Mouse (Mus musculus): ENCODE measurements around the gene Apoc1. TPM values are rescaled to one million over a fixed set of nuclear protein-coding genes. Genes with fewer than 3 reads are reported as not detected.
A peak's percentile ranks its signal among the peaks of the same experiment; 100 is the strongest.

Gene Apoc1
- total and polyA plus RNA-seq, 3 experiments = 0.35 TPM; not detected in 2

GRCm38 (mm10) chr7:19701069-19701761, 8.8 kb upstream of the Apoc1 start:
- TF ChIP-seq MAX (IDR thresholded peaks at IDR 0.05; ENCODE audit: low read length) (no peak), MEF2A (IDR thresholded peaks at IDR 0.05; ENCODE audit: extremely low read depth, insufficient replicate concordance, low read depth, low read length, poor library complexity, severe bottlenecking) (no peak), ZNF384 (IDR thresholded peaks at IDR 0.05; ENCODE audit: low read depth, low read length) (peak; percentile 43; the same call in 1 of the 2 replicates), NELFE (IDR thresholded peaks at IDR 0.05; ENCODE audit: low read depth, low read length) (no peak), RAD21 (IDR thresholded peaks at IDR 0.05; ENCODE audit: low read depth, low read length) (peak; percentile 34), MYB (IDR thresholded peaks at IDR 0.05; ENCODE audit: low read depth, low read length) (no peak), CTCF (IDR thresholded peaks at IDR 0.05 in 2 of 3, conservative IDR thresholded peaks at IDR 0.05 in 1 of 3; ENCODE audit: control insufficient read depth in 1 of 3, insufficient read depth in 1 of 3, low read depth in 2 of 3, low read length in 3 of 3, poor library complexity in 1 of 3, severe bottlenecking in 1 of 3) (peak; percentile 35 to 80 (median 62); a peak in 5 of 6 replicates), SMC3 (IDR thresholded peaks at IDR 0.05; ENCODE audit: low read depth, low read length) (peak; percentile 55), GABPA (IDR thresholded peaks at IDR 0.05; ENCODE audit: low read depth, low read length) (no peak), POLR2AphosphoS2 (IDR thresholded peaks at IDR 0.05; ENCODE audit: low read length) (no peak), MYC (IDR thresholded peaks at IDR 0.05; ENCODE audit: low read depth, low read length) (no peak), ZC3H11A (IDR thresholded peaks at IDR 0.05; ENCODE audit: low read depth, low read length) (peak; percentile 40), TAL1 (IDR thresholded peaks at IDR 0.05; ENCODE audit: low read length) (no peak)
- DNase-seq (ENCODE audit: low read depth, low spot score) = peak; percentile 62

DNA sequence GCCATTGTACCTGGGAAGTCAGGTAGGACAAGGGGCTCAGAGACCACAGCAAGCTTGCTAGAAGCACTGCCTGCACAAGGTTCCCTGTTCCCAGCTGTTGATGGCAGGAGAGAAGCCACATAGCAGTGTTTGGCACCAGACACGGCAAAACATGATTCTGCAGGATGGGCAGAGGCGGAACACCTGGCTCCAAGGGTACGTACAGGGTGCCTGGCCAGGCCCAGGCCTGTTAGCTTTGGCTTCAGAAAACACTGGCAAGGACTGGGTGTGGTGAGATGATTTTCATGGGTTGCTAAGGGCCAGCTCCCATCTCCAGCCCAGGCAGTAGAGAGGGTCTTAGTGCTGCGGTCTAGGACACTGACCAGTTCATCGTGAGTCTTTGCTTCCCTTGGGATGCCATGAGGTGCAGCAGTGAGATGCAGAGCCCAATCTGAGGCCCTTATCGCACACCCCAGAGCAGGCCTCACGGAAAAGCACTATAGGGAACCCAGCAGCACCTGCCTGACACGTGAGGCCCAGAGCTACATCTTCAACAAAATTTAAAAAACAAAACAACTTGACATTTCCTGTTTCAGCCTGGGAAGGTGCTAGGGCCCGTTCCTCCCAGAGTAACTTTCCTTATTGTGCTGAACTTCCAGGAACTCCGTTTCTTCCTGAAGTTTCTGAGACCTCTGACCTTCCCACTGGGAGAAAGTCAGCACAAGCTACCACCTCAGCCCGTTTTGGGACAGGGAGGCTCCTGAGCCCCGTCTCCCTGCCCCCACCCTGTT, 8.0 kb upstream of the Apoc1 start:
- Histone ChIP-seq H3K4me1 (ENCODE audit: control insufficient read depth in 1 of 2, insufficient read depth in 2 of 2, low read length in 2 of 2) (peaks cover 3 to 38% of the 10 kb centered on the region in 2 experiments), H3K36me3 (ENCODE audit: control insufficient read depth in 1 of 2, insufficient read depth in 2 of 2, low read length in 2 of 2) (peaks cover 3 to 32% of the 10 kb centered on the region in 2 experiments; a peak in 3 of 4 replicates), H3K79me2 (ENCODE audit: control insufficient read depth, insufficient read depth, low read length, poor library complexity) (no peaks in the 10 kb centered on the region), H3K4me3 (ENCODE audit: control insufficient read depth in 1 of 2, insufficient read depth in 1 of 2, low read depth in 2 of 2, low read length in 2 of 2) (no peak overlapping the region), H3K27me3 (ENCODE audit: control insufficient read depth in 1 of 2, insufficient read depth in 2 of 2, low read length in 2 of 2) (no peaks in the 10 kb centered on the region), H3K9me3 (replicated peaks; ENCODE audit: insufficient read depth, low read length) (no peaks in the 10 kb centered on the region), H3K27ac (ENCODE audit: control insufficient read depth, low read depth, low read length) (peak overlapping the region; percentile 13; the same call in 1 of the 2 replicates), H3K9ac (ENCODE audit: control insufficient read depth, low read depth, low read length, poor library complexity, severe bottlenecking) (peak overlapping the region; percentile 8; the same call in 1 of the 2 replicates)
- no peak for DNase-seq (ENCODE audit: low read depth, low spot score)
- TF ChIP-seq EP300 (IDR thresholded peaks at IDR 0.05; ENCODE audit: low read depth in 1 of 2, low read length in 2 of 2) = no peak
- 0 out of 2 replicates have a peak, but pooled peaks have one; percentile 7 for TF ChIP-seq SIN3A (IDR thresholded peaks at IDR 0.05; ENCODE audit: low read length)
- no peak for TF ChIP-seq MYB (IDR thresholded peaks at IDR 0.05; ENCODE audit: low read depth, low read length)
- 0 out of 2 replicates have a peak, but pooled peaks have one; percentile 1 for TF ChIP-seq MAZ (IDR thresholded peaks at IDR 0.05; ENCODE audit: low read depth, low read length)

More at GRCm38 (mm10) chr7:19701069-19701761, 8.8 kb upstream of the Apoc1 start:
- Histone ChIP-seq H3K27ac (ENCODE audit: control insufficient read depth, low read depth, low read length) (no peak overlapping the region), H3K9ac (ENCODE audit: control insufficient read depth, low read depth, low read length, poor library complexity, severe bottlenecking) (peak overlapping the region; percentile 8; the same call in 1 of the 2 replicates), H3K27me3 (ENCODE audit: control insufficient read depth in 1 of 2, insufficient read depth in 2 of 2, low read length in 2 of 2) (no peaks in the 10 kb centered on the region), H3K4me3 (ENCODE audit: control insufficient read depth in 1 of 2, insufficient read depth in 1 of 2, low read depth in 2 of 2, low read length in 2 of 2) (no peak overlapping the region), H3K36me3 (ENCODE audit: control insufficient read depth in 1 of 2, insufficient read depth in 2 of 2, low read length in 2 of 2) (peaks cover 3 to 24% of the 10 kb centered on the region in 2 experiments; a peak in 3 of 4 replicates), H3K79me2 (ENCODE audit: control insufficient read depth, insufficient read depth, low read length, poor library complexity) (no peaks in the 10 kb centered on the region), H3K9me3 (replicated peaks; ENCODE audit: insufficient read depth, low read length) (no peaks in the 10 kb centered on the region), H3K4me1 (ENCODE audit: control insufficient read depth in 1 of 2, insufficient read depth in 2 of 2, low read length in 2 of 2) (peaks cover 0 to 31% of the 10 kb centered on the region in 2 experiments; a peak in 3 of 4 replicates)
